Mouse (Mus musculus) adrenal gland, adult (tissue): ENCODE measurements around the gene AU040320.
A peak's percentile ranks its signal among the peaks of the same experiment; 100 is the strongest.

Experiments
- DNase-seq, 2 experiments: peaks; one replicate each; pipeline ENCODE4 v3.0.0; 2022 to 2023; ENCODE audit warnings: low spot score in 1 of 2; ENCODE audit not compliant: inconsistent age in 2 of 2

The AU040320 gene

GRCm38 (mm10) chr4:126753268-126754230, at the start of gene AU040320, which contains the start of gene Ncdn:
Gene AU040320, plus strand, starts transcription at chr4:126753544.
Gene Ncdn, minus strand, starts transcription at chr4:126753438.
- DNase-seq: peak; percentile 97 to 99

GRCm38 (mm10) chr4:126706630-126707438, 46.5 kb upstream of the AU040320 start:
- DNase-seq: no peak

- DNase-seq: no peak
Observed at GRCm38 (mm10) chr4:126707439-126707826, 45.9 kb upstream of the AU040320 start.

- no peak for DNase-seq
Observed at GRCm38 (mm10) chr4:126732111-126732510, 21.2 kb upstream of the AU040320 start.

GRCm38 (mm10) chr4:126732531-126733380, 20.6 kb upstream of the AU040320 start:
- peak in 1 of 2 experiments; percentile 44 for DNase-seq

- no peak for DNase-seq
Observed at GRCm38 (mm10) chr4:126734001-126734603, 19.2 kb upstream of the AU040320 start.

- peak in 1 of 2 experiments; percentile 30 for DNase-seq
Observed at GRCm38 (mm10) chr4:126734700-126735381, 18.5 kb upstream of the AU040320 start.

GRCm38 (mm10) chr4:126735382-126736000, 17.9 kb upstream of the AU040320 start:
- peak in 1 of 2 experiments; percentile 36 for DNase-seq

GRCm38 (mm10) chr4:126736001-126736414, 17.3 kb upstream of the AU040320 start, which contains the start of gene Tfap2e:
Gene Tfap2e, minus strand, starts transcription at chr4:126736240.
- DNase-seq: peak in 1 of 2 experiments; percentile 56

- DNase-seq: peak in 1 of 2 experiments; percentile 45
Observed at GRCm38 (mm10) chr4:126739966-126740676, 13.2 kb upstream of the AU040320 start.

- DNase-seq: peak; percentile 77 to 93
Observed at GRCm38 (mm10) chr4:126741448-126741847, 11.9 kb upstream of the AU040320 start.

- DNase-seq: peak in 1 of 2 experiments; percentile 23
Observed at GRCm38 (mm10) chr4:126742976-126743375, 10.4 kb upstream of the AU040320 start.

GRCm38 (mm10) chr4:126743713-126744112, 9.6 kb upstream of the AU040320 start:
- peak in 1 of 2 experiments; percentile 29 for DNase-seq

- peak in 1 of 2 experiments; percentile 35 for DNase-seq
Observed at GRCm38 (mm10) chr4:126744831-126745230, 8.5 kb upstream of the AU040320 start.

GRCm38 (mm10) chr4:126745506-126746193, 7.7 kb upstream of the AU040320 start:
- peak; percentile 43 to 83 for DNase-seq

- no peak for DNase-seq
Observed at GRCm38 (mm10) chr4:126746194-126746840, 7.0 kb upstream of the AU040320 start.

GRCm38 (mm10) chr4:126748381-126748780, 5.0 kb upstream of the AU040320 start:
- DNase-seq: no peak
